Mouse (Mus musculus) CD8-positive naive resting alpha-beta T cell, adult 2 months (primary cell): ENCODE measurements around the gene Rab11fip5.

ENCODE experiments used
- DNase-seq, 2 experiments: peaks; one replicate each; pipeline ENCODE4 v3.0.0; 2022; ENCODE audit warnings: low read depth in 2 of 2, low spot score in 2 of 2

The Rab11fip5 gene

GRCm38 (mm10) chr6:85373951-85374733, at the start of gene Rab11fip5:
Gene Rab11fip5, minus strand, starts transcription at chr6:85374634.
- no peak for DNase-seq

GRCm38 (mm10) chr6:85423836-85424379, 49.5 kb upstream of the Rab11fip5 start, which contains the start of gene Noto:
Gene Noto, plus strand, starts transcription at chr6:85423886.
- no peak for DNase-seq

- no peak for DNase-seq
These were observed 44.7 kb upstream of the Rab11fip5 start for GRCm38 (mm10) chr6:85419150-85419549.

GRCm38 (mm10) chr6:85415829-85416228, 41.4 kb upstream of the Rab11fip5 start:
- DNase-seq = no peak

- DNase-seq = no peak
These were observed 36.4 kb upstream of the Rab11fip5 start for GRCm38 (mm10) chr6:85410771-85411273.

GRCm38 (mm10) chr6:85409003-85409402, 34.6 kb upstream of the Rab11fip5 start:
- no peak for DNase-seq

GRCm38 (mm10) chr6:85403039-85403438, 28.6 kb upstream of the Rab11fip5 start:
- DNase-seq = no peak

GRCm38 (mm10) chr6:85402613-85403012, 28.2 kb upstream of the Rab11fip5 start:
- no peak for DNase-seq

GRCm38 (mm10) chr6:85399715-85400114, 25.3 kb upstream of the Rab11fip5 start:
- DNase-seq = no peak

GRCm38 (mm10) chr6:85397165-85397564, 22.7 kb upstream of the Rab11fip5 start:
- peak in 1 of 2 experiments; percentile 27 for DNase-seq

GRCm38 (mm10) chr6:85395360-85395759, 20.9 kb upstream of the Rab11fip5 start:
- no peak for DNase-seq

- DNase-seq = peak; percentile 31 to 52
These were observed 17.4 kb upstream of the Rab11fip5 start for GRCm38 (mm10) chr6:85391803-85392202.

GRCm38 (mm10) chr6:85388608-85389007, 14.2 kb upstream of the Rab11fip5 start:
- DNase-seq = no peak

GRCm38 (mm10) chr6:85382791-85383190, 8.4 kb upstream of the Rab11fip5 start:
- DNase-seq = no peak

- no peak for DNase-seq
These were observed 7.2 kb upstream of the Rab11fip5 start for GRCm38 (mm10) chr6:85381648-85382020.

GRCm38 (mm10) chr6:85380901-85381647, 6.6 kb upstream of the Rab11fip5 start:
- DNase-seq = no peak

GRCm38 (mm10) chr6:85380201-85380900, 5.9 kb upstream of the Rab11fip5 start:
- peak; percentile 31 to 50 for DNase-seq

- DNase-seq = no peak
These were observed 4.2 kb upstream of the Rab11fip5 start for GRCm38 (mm10) chr6:85378629-85379028.

GRCm38 (mm10) chr6:85377876-85378275, 3.4 kb upstream of the Rab11fip5 start:
- DNase-seq = no peak

GRCm38 (mm10) chr6:85377066-85377734, 2.8 kb upstream of the Rab11fip5 start:
- DNase-seq = no peak

GRCm38 (mm10) chr6:85374734-85375114, 290 bp upstream of the Rab11fip5 start:
- DNase-seq = peak; percentile 90 to 95
